Mouse (Mus musculus) cerebellum, adult 2 months (tissue): Measurements from ENCODE around the gene Kctd21.

Experiments
- CTCF ChIP-seq: fragments of 200-500 bp; IDR thresholded peaks from 2 replicates; pipeline ENCODE4 v1.5.1; 2011; ENCODE audit warnings: low read depth, mild to moderate bottlenecking, control low read depth, low read length, moderate library complexity, borderline replicate concordance; ENCODE audit not compliant: insufficient read depth
- POLR2A ChIP-seq: fragments of 200-500 bp; IDR thresholded peaks from 2 replicates; pipeline ENCODE4 v1.6.1; 2011; ENCODE audit warnings: low read length, control low read depth, borderline replicate concordance; ENCODE audit not compliant: insufficient read depth

DNA sequence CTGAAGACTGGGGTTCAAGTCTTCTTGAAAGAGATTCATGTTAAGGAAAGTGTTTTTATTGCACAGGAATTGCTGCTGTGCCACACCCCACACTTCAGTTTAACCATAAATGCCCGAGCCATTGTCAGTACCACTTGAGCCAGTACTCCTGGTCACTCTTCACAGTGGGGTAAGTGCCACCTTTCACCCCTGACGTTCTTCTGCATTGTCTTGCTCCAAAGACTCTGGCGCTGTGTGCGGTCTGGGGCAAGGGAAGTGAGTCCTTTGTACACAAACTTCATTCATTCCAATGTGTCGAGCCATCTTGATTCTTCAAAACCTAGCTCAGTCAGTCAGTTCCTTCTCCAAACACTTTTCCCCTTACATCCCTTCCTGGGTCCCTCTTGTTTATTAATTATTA lies 28.0 kb downstream of the Kctd21 start:
- TF ChIP-seq CTCF = no peak
- no peak for TF ChIP-seq POLR2A
